Mouse (Mus musculus): Measurements from ENCODE around the gene Gm5617. TPM values are rescaled to one million over a fixed set of nuclear protein-coding genes. Genes with fewer than 3 reads are reported as not detected.
"Not testable (repeated sequence)": the region's sequence is repeated elsewhere in the genome, so short reads cannot be mapped to it uniquely, and the experiment has no call there.

Gene Gm5617
- polyA plus RNA-seq, 1 experiment from 2014 or later, result 37.9 TPM

- no peak overlapping the region for H3K4me2 ChIP-seq (ENCODE audit: low read depth, low read length)
- WGBS, result 70% methylated on average over 3 of the region's 3 CpGs
- no peak overlapping the region for H3K4me3 ChIP-seq (ENCODE audit: low read depth, low read length)
- peaks cover 33% of the 10 kb centered on the region for H3K36me3 ChIP-seq (ENCODE audit: control insufficient read depth, insufficient read depth, low read length)
- H3K4me1 ChIP-seq (ENCODE audit: control insufficient read depth, insufficient read depth, low read length), result no peaks in the 10 kb centered on the region
- no peak for DNase-seq (ENCODE audit: low spot score)
- no peak overlapping the region for H3K9ac ChIP-seq (ENCODE audit: low read depth, low read length)
- H3K27ac ChIP-seq (replicated peaks; ENCODE audit: low read depth, low read length), result no peak overlapping the region
- no peak for ATAC-seq (ENCODE audit: low read depth)
- no peaks in the 10 kb centered on the region for H3K27me3 ChIP-seq (replicated peaks; ENCODE audit: control insufficient read depth, insufficient read depth, low read length)
- H3K9me3 ChIP-seq (ENCODE audit: control insufficient read depth, low read length), result peaks cover 9% of the 10 kb centered on the region; the same call in 1 of the 2 replicates
Measured at GRCm38 (mm10) chr9:48466804-48467203, 28.4 kb upstream of the Gm5617 start.

GRCm38 (mm10) chr9:48467471-48467870, 27.8 kb upstream of the Gm5617 start:
- H3K9ac ChIP-seq (ENCODE audit: low read depth, low read length); H3K27ac ChIP-seq (replicated peaks; ENCODE audit: low read depth, low read length); H3K4me1 ChIP-seq (ENCODE audit: control insufficient read depth, insufficient read depth, low read length); ATAC-seq (ENCODE audit: low read depth); H3K4me2 ChIP-seq (ENCODE audit: low read depth, low read length); H3K9me3 ChIP-seq (ENCODE audit: control insufficient read depth, low read length); DNase-seq (ENCODE audit: low spot score); H3K4me3 ChIP-seq (ENCODE audit: low read depth, low read length); H3K27me3 ChIP-seq (replicated peaks; ENCODE audit: control insufficient read depth, insufficient read depth, low read length): not testable (repeated sequence)
- peaks cover 37% of the 10 kb centered on the region for H3K36me3 ChIP-seq (ENCODE audit: control insufficient read depth, insufficient read depth, low read length)
- WGBS, result over 99% methylated on average over 5 of the region's 5 CpGs

GRCm38 (mm10) chr9:48472441-48473025, 22.7 kb upstream of the Gm5617 start:
- no peaks in the 10 kb centered on the region for H3K4me1 ChIP-seq (ENCODE audit: control insufficient read depth, insufficient read depth, low read length)
- H3K9me3 ChIP-seq (ENCODE audit: control insufficient read depth, low read length), result no peaks in the 10 kb centered on the region
- no peak overlapping the region for H3K27ac ChIP-seq (replicated peaks; ENCODE audit: low read depth, low read length)
- no peak overlapping the region for H3K9ac ChIP-seq (ENCODE audit: low read depth, low read length)
- DNase-seq (ENCODE audit: low spot score) (no peak), ATAC-seq (ENCODE audit: low read depth) (no peak)
- 91% methylated on average over 15 of the region's 15 CpGs for WGBS
- peaks cover 55% of the 10 kb centered on the region for H3K36me3 ChIP-seq (ENCODE audit: control insufficient read depth, insufficient read depth, low read length)
- no peaks in the 10 kb centered on the region for H3K27me3 ChIP-seq (replicated peaks; ENCODE audit: control insufficient read depth, insufficient read depth, low read length)
- H3K4me3 ChIP-seq (ENCODE audit: low read depth, low read length), result no peak overlapping the region
- no peak overlapping the region for H3K4me2 ChIP-seq (ENCODE audit: low read depth, low read length)

- no peak overlapping the region for H3K4me2 ChIP-seq (ENCODE audit: low read depth, low read length)
- ATAC-seq (ENCODE audit: low read depth), result no peak
- H3K27ac ChIP-seq (replicated peaks; ENCODE audit: low read depth, low read length), result no peak overlapping the region
- no peak overlapping the region for H3K9ac ChIP-seq (ENCODE audit: low read depth, low read length)
- H3K4me3 ChIP-seq (ENCODE audit: low read depth, low read length), result no peak overlapping the region
- H3K36me3 ChIP-seq (ENCODE audit: control insufficient read depth, insufficient read depth, low read length), result peaks cover 56% of the 10 kb centered on the region
- no peaks in the 10 kb centered on the region for H3K4me1 ChIP-seq (ENCODE audit: control insufficient read depth, insufficient read depth, low read length)
- WGBS, result 93% methylated on average over 12 of the region's 12 CpGs
- no peaks in the 10 kb centered on the region for H3K27me3 ChIP-seq (replicated peaks; ENCODE audit: control insufficient read depth, insufficient read depth, low read length)
- DNase-seq (ENCODE audit: low spot score), result no peak
- H3K9me3 ChIP-seq (ENCODE audit: control insufficient read depth, low read length), result no peaks in the 10 kb centered on the region
Measured at GRCm38 (mm10) chr9:48473131-48473530, 22.1 kb upstream of the Gm5617 start.

- no peak overlapping the region for H3K4me2 ChIP-seq (ENCODE audit: low read depth, low read length)
- WGBS, result 90% methylated on average over 9 of the region's 9 CpGs
- H3K36me3 ChIP-seq (ENCODE audit: control insufficient read depth, insufficient read depth, low read length), result peaks cover 54% of the 10 kb centered on the region
- no peak for ATAC-seq (ENCODE audit: low read depth)
- no peaks in the 10 kb centered on the region for H3K9me3 ChIP-seq (ENCODE audit: control insufficient read depth, low read length)
- no peak overlapping the region for H3K27ac ChIP-seq (replicated peaks; ENCODE audit: low read depth, low read length)
- peaks cover under 1% of the 10 kb centered on the region; the same call in 1 of the 2 replicates for H3K4me1 ChIP-seq (ENCODE audit: control insufficient read depth, insufficient read depth, low read length)
- no peak overlapping the region for H3K4me3 ChIP-seq (ENCODE audit: low read depth, low read length)
- H3K9ac ChIP-seq (ENCODE audit: low read depth, low read length), result no peak overlapping the region
- H3K27me3 ChIP-seq (replicated peaks; ENCODE audit: control insufficient read depth, insufficient read depth, low read length), result no peaks in the 10 kb centered on the region
- DNase-seq (ENCODE audit: low spot score), result no peak
Measured at GRCm38 (mm10) chr9:48474367-48474766, 20.9 kb upstream of the Gm5617 start.

GRCm38 (mm10) chr9:48476236-48477165, 18.7 kb upstream of the Gm5617 start:
- WGBS, result 93% methylated on average over 10 of the region's 10 CpGs
- no peak overlapping the region for H3K4me3 ChIP-seq (ENCODE audit: low read depth, low read length)
- H3K9me3 ChIP-seq (ENCODE audit: control insufficient read depth, low read length), result no peaks in the 10 kb centered on the region
- no peak overlapping the region for H3K9ac ChIP-seq (ENCODE audit: low read depth, low read length)
- no peak overlapping the region for H3K27ac ChIP-seq (replicated peaks; ENCODE audit: low read depth, low read length)
- H3K27me3 ChIP-seq (replicated peaks; ENCODE audit: control insufficient read depth, insufficient read depth, low read length), result no peaks in the 10 kb centered on the region
- DNase-seq (ENCODE audit: low spot score) (no peak), ATAC-seq (ENCODE audit: low read depth) (no peak)
- no peak overlapping the region for H3K4me2 ChIP-seq (ENCODE audit: low read depth, low read length)
- peaks cover 10% of the 10 kb centered on the region for H3K4me1 ChIP-seq (ENCODE audit: control insufficient read depth, insufficient read depth, low read length)
- H3K36me3 ChIP-seq (ENCODE audit: control insufficient read depth, insufficient read depth, low read length), result peaks cover 41% of the 10 kb centered on the region

GRCm38 (mm10) chr9:48478808-48479207, 16.4 kb upstream of the Gm5617 start:
- Histone ChIP-seq H3K9me3 (ENCODE audit: control insufficient read depth, low read length) (no peaks in the 10 kb centered on the region), H3K9ac (ENCODE audit: low read depth, low read length) (no peak overlapping the region), H3K4me2 (ENCODE audit: low read depth, low read length) (no peak overlapping the region), H3K27me3 (replicated peaks; ENCODE audit: control insufficient read depth, insufficient read depth, low read length) (no peaks in the 10 kb centered on the region), H3K36me3 (ENCODE audit: control insufficient read depth, insufficient read depth, low read length) (peaks cover 26% of the 10 kb centered on the region; the same call in 1 of the 2 replicates), H3K4me3 (ENCODE audit: low read depth, low read length) (no peak overlapping the region), H3K27ac (replicated peaks; ENCODE audit: low read depth, low read length) (no peak overlapping the region), H3K4me1 (ENCODE audit: control insufficient read depth, insufficient read depth, low read length) (peaks cover 10% of the 10 kb centered on the region)
- 89% methylated on average over 4 of the region's 4 CpGs for WGBS
- ATAC-seq (ENCODE audit: low read depth) (no peak), DNase-seq (ENCODE audit: low spot score) (no peak)

- Histone ChIP-seq H3K27ac (replicated peaks; ENCODE audit: low read depth, low read length) (no peak overlapping the region), H3K4me2 (ENCODE audit: low read depth, low read length) (peak overlapping the region; percentile 87), H3K27me3 (replicated peaks; ENCODE audit: control insufficient read depth, insufficient read depth, low read length) (no peaks in the 10 kb centered on the region), H3K9ac (ENCODE audit: low read depth, low read length) (peak overlapping the region; percentile 79), H3K9me3 (ENCODE audit: control insufficient read depth, low read length) (no peaks in the 10 kb centered on the region), H3K4me3 (ENCODE audit: low read depth, low read length) (peak overlapping the region; percentile 94), H3K4me1 (ENCODE audit: control insufficient read depth, insufficient read depth, low read length) (peaks cover 10% of the 10 kb centered on the region), H3K36me3 (ENCODE audit: control insufficient read depth, insufficient read depth, low read length) (peaks cover 21% of the 10 kb centered on the region)
- DNase-seq (ENCODE audit: low spot score) (no peak), ATAC-seq (ENCODE audit: low read depth) (peak; percentile 31)
- 7% methylated on average over 23 of the region's 25 CpGs for WGBS
Measured at GRCm38 (mm10) chr9:48479838-48480410, 15.3 kb upstream of the Gm5617 start.

Measured in embryonic facial prominence, embryonic 14.5 days (tissue).